Mouse (Mus musculus) embryonic stem cell, embryonic (primary cell): ENCODE measurements at regions not wholly inside any gene's neighbourhood (a gene's known extent, or its start where the extent isn't known, plus 50 kb on each side); places are given as distances from the start of the nearest gene placed in this dataset.

Experiments used
- CTCF ChIA-PET, 4 experiments: fragments of 300-600 bp in 2 of 4; fragments of 350-600 bp in 2 of 4; sonication (Branson Sonifier 250); formaldehyde crosslinking; loops; one replicate each; lab custom pipeline; 2022; ENCODE audit warnings: inconsistent platforms in 2 of 4; lab: Charles Lee
- POLR2A ChIA-PET, 4 experiments: fragments of 300-600 bp in 2 of 4; fragments of 350-600 bp in 2 of 4; sonication (Branson Sonifier 250); formaldehyde crosslinking; loops; one replicate each; lab custom pipeline; 2022; ENCODE audit warnings: antibody characterized with exemption in 4 of 4, inconsistent platforms in 1 of 4; lab: Charles Lee

- CTCF ChIA-PET: interaction anchor here in 1 of 4 experiments (0.5 kb wide), 1 partner anchor 388 kb away, joined by 3 read pairs; no protein-coding TSS in a partner anchor
Measured at GRCm38 (mm10) chr15:25026786-25027461, 386.6 kb downstream of the Basp1 start.

GRCm38 (mm10) chr15:25026351-25026750 lies 387.2 kb downstream of the Basp1 start:
- CTCF ChIA-PET: no interaction called here
- POLR2A ChIA-PET: no interaction called here

More at GRCm38 (mm10) chr15:25026786-25027461, 386.6 kb downstream of the Basp1 start:
- POLR2A ChIA-PET: no interaction called here

- ChIA-PET POLR2A (no interaction called here), CTCF (no interaction called here)
Measured at GRCm38 (mm10) chr15:25020916-25021315, 392.6 kb downstream of the Basp1 start.

GRCm38 (mm10) chr15:25019352-25019941 lies 394.1 kb downstream of the Basp1 start:
- ChIA-PET POLR2A (no interaction called here), CTCF (no interaction called here)

- ChIA-PET CTCF (no interaction called here), POLR2A (no interaction called here)
Measured at GRCm38 (mm10) chr15:25018937-25019336, 394.6 kb downstream of the Basp1 start.

- POLR2A ChIA-PET: no interaction called here
- CTCF ChIA-PET: no interaction called here
Measured at GRCm38 (mm10) chr15:25007720-25008119, 405.8 kb downstream of the Basp1 start.

GRCm38 (mm10) chr15:25000171-25000570 lies 413.4 kb downstream of the Basp1 start:
- CTCF ChIA-PET: no interaction called here

GRCm38 (mm10) chr15:24993325-24993673 lies 420.3 kb downstream of the Basp1 start:
- POLR2A ChIA-PET: no interaction called here
- CTCF ChIA-PET: no interaction called here

More at GRCm38 (mm10) chr15:25000171-25000570, 413.4 kb downstream of the Basp1 start:
- POLR2A ChIA-PET: no interaction called here

- CTCF ChIA-PET: no interaction called here
- POLR2A ChIA-PET: no interaction called here
Measured at GRCm38 (mm10) chr15:24992665-24993324, 420.8 kb downstream of the Basp1 start.

- ChIA-PET POLR2A (interaction anchor here in 1 of 4 experiments (0.6 kb wide), 1 partner anchor 118 kb away, joined by 3 read pairs; no protein-coding TSS in a partner anchor), CTCF (no interaction called here)
Measured at GRCm38 (mm10) chr15:24990082-24990786, 423.3 kb downstream of the Basp1 start.

GRCm38 (mm10) chr15:24980841-24981240 lies 432.7 kb downstream of the Basp1 start:
- ChIA-PET POLR2A (no interaction called here), CTCF (no interaction called here)

- ChIA-PET CTCF (no interaction called here), POLR2A (no interaction called here)
Measured at GRCm38 (mm10) chr15:24972020-24972419, 441.5 kb downstream of the Basp1 start.

- ChIA-PET POLR2A (no interaction called here), CTCF (no interaction called here)
Measured at GRCm38 (mm10) chr15:24969391-24969812, 444.2 kb downstream of the Basp1 start.

GRCm38 (mm10) chr15:24968636-24969317 lies 444.8 kb downstream of the Basp1 start:
- POLR2A ChIA-PET: no interaction called here
- CTCF ChIA-PET: no interaction called here

GRCm38 (mm10) chr15:24929742-24930141 lies 483.8 kb downstream of the Basp1 start:
- POLR2A ChIA-PET: no interaction called here
- CTCF ChIA-PET: no interaction called here

GRCm38 (mm10) chr15:24911866-24912265 lies 501.7 kb downstream of the Basp1 start:
- CTCF ChIA-PET: no interaction called here
- POLR2A ChIA-PET: no interaction called here

GRCm38 (mm10) chr15:24911466-24911865 lies 502.1 kb downstream of the Basp1 start:
- CTCF ChIA-PET: no interaction called here
- POLR2A ChIA-PET: no interaction called here

- ChIA-PET CTCF (no interaction called here), POLR2A (interaction anchor here in 1 of 4 experiments (0.6 kb wide), 1 partner anchor 825 kb away, joined by 9 read pairs; no protein-coding TSS in a partner anchor)
Measured at GRCm38 (mm10) chr15:24906957-24907356, 506.6 kb downstream of the Basp1 start.

GRCm38 (mm10) chr15:24878846-24879245 lies 534.7 kb downstream of the Basp1 start:
- ChIA-PET POLR2A (no interaction called here), CTCF (no interaction called here)
